Mouse (Mus musculus): ENCODE data around the gene Slc22a15.

Gene Slc22a15

GRCm38 (mm10) chr3:101811931-101812330, 112.3 kb downstream of the Slc22a15 start:
- DNase-seq (ENCODE audit: low read depth), result no peak

DNA sequence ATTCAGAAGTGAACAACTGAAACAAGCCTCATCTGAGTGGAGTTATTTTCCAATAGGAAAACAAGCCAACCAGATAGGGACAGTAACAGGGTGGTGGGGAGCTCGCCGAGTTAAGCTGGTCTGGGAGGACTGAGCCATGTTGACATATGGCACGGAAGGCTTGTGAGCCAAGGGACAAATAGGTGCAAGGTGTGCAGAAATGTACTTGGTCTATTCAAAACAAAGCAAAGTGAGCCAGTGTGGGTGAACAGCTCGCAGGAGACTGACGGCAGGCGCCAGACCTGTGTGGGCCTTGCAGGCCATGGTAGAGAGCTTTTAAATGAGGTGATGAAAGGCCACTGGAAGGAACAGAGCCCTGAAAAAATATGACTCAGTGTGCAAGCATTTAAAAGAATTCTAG, 116.6 kb downstream of the Slc22a15 start:
- DNase-seq (ENCODE audit: low read depth), result no peak

DNA sequence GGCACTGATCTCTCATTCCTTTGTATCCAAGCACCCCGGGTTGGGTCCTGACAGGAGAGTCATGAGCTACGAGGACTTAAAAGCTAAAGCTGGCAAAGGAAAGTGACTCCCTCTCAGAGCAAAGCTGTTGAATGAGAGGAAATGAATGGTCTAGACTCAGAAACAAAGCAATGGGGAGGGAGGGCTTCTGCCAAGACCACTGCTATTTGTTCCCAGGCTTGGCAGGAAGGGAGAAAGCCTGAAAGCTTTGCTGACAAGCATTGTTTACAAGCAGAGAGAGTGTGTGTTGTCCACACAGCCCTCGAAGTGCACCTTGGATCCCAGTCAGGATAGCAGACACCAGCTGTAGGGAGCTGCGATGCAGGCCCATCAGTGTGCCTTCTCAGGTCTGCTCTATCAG, 117.3 kb downstream of the Slc22a15 start:
- DNase-seq (ENCODE audit: low read depth), result no peak

DNA sequence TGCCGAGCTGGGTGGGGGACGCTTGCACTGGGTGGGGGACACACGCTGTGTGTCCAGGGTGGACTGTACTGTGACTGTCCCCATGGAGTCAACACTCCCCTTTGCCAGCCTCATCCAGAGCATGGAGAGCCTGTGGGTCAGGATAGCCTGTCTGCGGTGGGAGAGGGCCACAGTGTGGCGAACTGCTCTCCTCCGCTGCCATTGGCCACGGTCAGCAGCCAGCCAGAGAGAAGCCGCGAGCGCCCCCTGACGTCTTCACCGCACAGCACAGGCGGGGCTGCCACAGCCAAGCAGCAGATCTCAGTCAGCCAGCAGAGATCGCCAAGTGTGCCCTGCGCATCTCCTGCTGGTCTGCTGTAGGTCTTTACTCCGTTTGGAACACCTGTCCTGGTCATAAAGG, 118.1 kb downstream of the Slc22a15 start:
- peak; percentile 55 for DNase-seq (ENCODE audit: low read depth)

Data from c-Kit-positive CD71-negative TER-119-negative erythroid progenitor cells, embryonic 14.5 days (primary cell).